Mouse (Mus musculus) MEL (cell line): ENCODE data around the gene Stk11. TPM values are rescaled to one million over a fixed set of nuclear protein-coding genes. Genes with fewer than 3 reads are reported as not detected.

ENCODE experiments used
- DNase-seq: peaks from one replicate; pipeline ENCODE4 v3.0.0; 2011; ENCODE audit warnings: low read depth, low spot score
- H3K27ac ChIP-seq: 2 replicates; pipeline ENCODE4 v1.5.1; 2012; ENCODE audit warnings: low read depth, mild to moderate bottlenecking, control low read depth, low read length, moderate library complexity; ENCODE audit not compliant: control insufficient read depth
- H3K27me3 ChIP-seq, 2 experiments: fragments of 150-350 bp in 1 of 2; sonication (generic) in 1 of 2; 2 replicates each; pipeline ENCODE4 v1.6.1; 2012; ENCODE audit warnings: low read length in 2 of 2, mild to moderate bottlenecking in 2 of 2, improper control_type of control experiment in 1 of 2, moderate library complexity in 1 of 2; ENCODE audit not compliant: insufficient read depth in 2 of 2, control insufficient read depth in 1 of 2
- H3K36me3 ChIP-seq, 2 experiments: 2 replicates each; pipeline ENCODE4 v1.6.1; 2012 to 2014; ENCODE audit warnings: low read length in 2 of 2, improper control_type of control experiment in 1 of 2, inconsistent platforms in 1 of 2, mild to moderate bottlenecking in 1 of 2; ENCODE audit not compliant: insufficient read depth in 2 of 2, control insufficient read depth in 1 of 2
- H3K4me1 ChIP-seq, 2 experiments: fragments of 150-350 bp in 1 of 2; sonication (generic) in 1 of 2; 2 replicates each; pipeline ENCODE4 v1.6.1; 2012; ENCODE audit warnings: low read length in 2 of 2, improper control_type of control experiment in 1 of 2, mild to moderate bottlenecking in 1 of 2; ENCODE audit not compliant: insufficient read depth in 2 of 2, control insufficient read depth in 1 of 2
- H3K4me3 ChIP-seq, 2 experiments: fragments of 150-350 bp in 1 of 2; sonication (generic) in 1 of 2; 2 replicates each; pipeline ENCODE4 v1.5.1; 2012; ENCODE audit warnings: low read depth in 2 of 2, low read length in 2 of 2, mild to moderate bottlenecking in 2 of 2, moderate library complexity in 2 of 2, control low read depth in 1 of 2, improper control_type of control experiment in 1 of 2; ENCODE audit not compliant: control insufficient read depth in 1 of 2, insufficient read depth in 1 of 2
- H3K79me2 ChIP-seq: 2 replicates; pipeline ENCODE4 v1.6.1; 2012; ENCODE audit warnings: mild to moderate bottlenecking, low read length, moderate library complexity; ENCODE audit not compliant: control insufficient read depth, poor library complexity, insufficient read depth
- H3K9ac ChIP-seq: 2 replicates; pipeline ENCODE4 v1.6.1; 2012; ENCODE audit warnings: low read depth, mild to moderate bottlenecking, control low read depth, low read length, moderate library complexity; ENCODE audit not compliant: control insufficient read depth, poor library complexity, severe bottlenecking
- H3K9me3 ChIP-seq: fragments of 150-350 bp; sonication (generic); replicated peaks from 2 replicates; pipeline ENCODE4 v1.6.1; 2012; ENCODE audit warnings: mild to moderate bottlenecking, low read length, improper control_type of control experiment, moderate library complexity; ENCODE audit not compliant: insufficient read depth
- BHLHE40 ChIP-seq: IDR thresholded peaks from 2 replicates; pipeline ENCODE4 v1.6.1; 2012; ENCODE audit warnings: low read depth, mild to moderate bottlenecking, inconsistent platforms, low read length, improper control_type of control experiment, borderline replicate concordance
- CHD1 ChIP-seq: IDR thresholded peaks from 2 replicates; pipeline ENCODE4 v1.6.1; 2012; ENCODE audit warnings: low read depth, mild to moderate bottlenecking, inconsistent platforms, low read length, improper control_type of control experiment
- CHD2 ChIP-seq: IDR thresholded peaks from 2 replicates; pipeline ENCODE4 v1.6.1; 2011; ENCODE audit warnings: low read length, improper control_type of control experiment
- CTCF ChIP-seq, 3 experiments: IDR thresholded peaks in 2 of 3; conservative IDR thresholded peaks in 1 of 3; 2 replicates each; pipeline ENCODE4 v1.5.1; 2011 to 2012; ENCODE audit warnings: low read length in 3 of 3, low read depth in 2 of 3, mild to moderate bottlenecking in 2 of 3, improper control_type of control experiment in 1 of 3, inconsistent platforms in 1 of 3, mixed read lengths in 1 of 3, moderate library complexity in 1 of 3; ENCODE audit not compliant: control insufficient read depth in 1 of 3, insufficient read depth in 1 of 3, poor library complexity in 1 of 3, severe bottlenecking in 1 of 3
- E2F4 ChIP-seq: IDR thresholded peaks from 2 replicates; pipeline ENCODE4 v1.6.1; 2011; ENCODE audit warnings: low read depth, low read length, improper control_type of control experiment, borderline replicate concordance
- ELF1 ChIP-seq: IDR thresholded peaks from 2 replicates; pipeline ENCODE4 v1.6.1; 2014; ENCODE audit warnings: low read depth, mild to moderate bottlenecking, inconsistent platforms, low read length, improper control_type of control experiment, moderate library complexity
- EP300 ChIP-seq, 2 experiments: IDR thresholded peaks; 2 replicates each; pipeline ENCODE4 v1.6.1; 2011; ENCODE audit warnings: improper control_type of control experiment in 2 of 2, low read length in 2 of 2, low read depth in 1 of 2, mild to moderate bottlenecking in 1 of 2
- ETS1 ChIP-seq: IDR thresholded peaks from 2 replicates; pipeline ENCODE4 v1.6.1; 2012; ENCODE audit warnings: low read depth, mild to moderate bottlenecking, inconsistent platforms, low read length, improper control_type of control experiment, moderate library complexity
- GABPA ChIP-seq: IDR thresholded peaks from 2 replicates; pipeline ENCODE4 v1.6.1; 2012; ENCODE audit warnings: low read depth, mild to moderate bottlenecking, inconsistent platforms, low read length, improper control_type of control experiment, moderate library complexity
- GATA1 ChIP-seq: IDR thresholded peaks from 2 replicates; pipeline ENCODE4 v1.6.1; 2011; ENCODE audit warnings: low read depth, low read length, improper control_type of control experiment
- HCFC1 ChIP-seq: IDR thresholded peaks from 2 replicates; pipeline ENCODE4 v1.6.1; 2012; ENCODE audit warnings: low read depth, mild to moderate bottlenecking, inconsistent platforms, low read length, improper control_type of control experiment, moderate library complexity
- JUND ChIP-seq: IDR thresholded peaks from 2 replicates; pipeline ENCODE4 v1.6.1; 2011; ENCODE audit warnings: low read depth, mild to moderate bottlenecking, improper control_type of control experiment, low read length
- KAT2A ChIP-seq: conservative IDR thresholded peaks from 2 replicates; pipeline ENCODE4 v1.6.1; 2012; ENCODE audit warnings: low read depth, low read length, improper control_type of control experiment, inconsistent platforms
- MAFK ChIP-seq: IDR thresholded peaks from 2 replicates; pipeline ENCODE4 v1.6.1; 2011; ENCODE audit warnings: low read depth, mild to moderate bottlenecking, low read length, improper control_type of control experiment, borderline replicate concordance
- MAX ChIP-seq: IDR thresholded peaks from 2 replicates; pipeline ENCODE4 v1.6.1; 2011; ENCODE audit warnings: low read length, improper control_type of control experiment
- MAZ ChIP-seq: IDR thresholded peaks from 2 replicates; pipeline ENCODE4 v1.6.1; 2012; ENCODE audit warnings: low read depth, mild to moderate bottlenecking, inconsistent platforms, low read length, improper control_type of control experiment
- MEF2A ChIP-seq: IDR thresholded peaks from 2 replicates; pipeline ENCODE4 v1.6.1; 2014; ENCODE audit warnings: low read depth, mild to moderate bottlenecking, inconsistent platforms, low read length, improper control_type of control experiment; ENCODE audit not compliant: poor library complexity, insufficient replicate concordance, severe bottlenecking; ENCODE audit errors: extremely low read depth
- MXI1 ChIP-seq: IDR thresholded peaks from 2 replicates; pipeline ENCODE4 v1.6.1; 2011; ENCODE audit warnings: mild to moderate bottlenecking, low read depth, low read length, improper control_type of control experiment
- MYB ChIP-seq: IDR thresholded peaks from 2 replicates; pipeline ENCODE4 v1.6.1; 2011; ENCODE audit warnings: mild to moderate bottlenecking, low read depth, low read length, improper control_type of control experiment
- MYC ChIP-seq: IDR thresholded peaks from 2 replicates; pipeline ENCODE4 v1.6.1; 2011; ENCODE audit warnings: low read depth, mild to moderate bottlenecking, low read length, improper control_type of control experiment, moderate library complexity
- NELFE ChIP-seq: IDR thresholded peaks from 2 replicates; pipeline ENCODE4 v1.6.1; 2011; ENCODE audit warnings: low read depth, low read length, improper control_type of control experiment
- NRF1 ChIP-seq: IDR thresholded peaks from 2 replicates; pipeline ENCODE4 v1.6.1; 2014; ENCODE audit warnings: low read depth, mild to moderate bottlenecking, inconsistent platforms, low read length, improper control_type of control experiment, moderate library complexity; ENCODE audit not compliant: poor library complexity, insufficient read depth, severe bottlenecking
- POLR2AphosphoS2 ChIP-seq: IDR thresholded peaks from 2 replicates; pipeline ENCODE4 v1.6.1; 2011; ENCODE audit warnings: low read length, improper control_type of control experiment
- POLR2AphosphoS5 ChIP-seq: IDR thresholded peaks from 2 replicates; pipeline ENCODE4 v1.6.1; 2012; ENCODE audit warnings: low read depth, borderline replicate concordance, mild to moderate bottlenecking, inconsistent platforms, low read length, moderate library complexity, mixed read lengths
- RCOR1 ChIP-seq: IDR thresholded peaks from 2 replicates; pipeline ENCODE4 v1.6.1; 2012; ENCODE audit warnings: low read depth, mild to moderate bottlenecking, inconsistent platforms, low read length, improper control_type of control experiment
- SIN3A ChIP-seq: IDR thresholded peaks from 2 replicates; pipeline ENCODE4 v1.6.1; 2012; ENCODE audit warnings: low read length, improper control_type of control experiment, inconsistent platforms
- SMC3 ChIP-seq: IDR thresholded peaks from 2 replicates; pipeline ENCODE4 v1.6.1; 2011; ENCODE audit warnings: low read depth, low read length, improper control_type of control experiment
- TAL1 ChIP-seq: IDR thresholded peaks from 2 replicates; pipeline ENCODE4 v1.6.1; 2012; ENCODE audit warnings: mild to moderate bottlenecking, inconsistent platforms, low read length, moderate library complexity, mixed read lengths
- TBP ChIP-seq: IDR thresholded peaks from 2 replicates; pipeline ENCODE4 v1.8.0; 2011; ENCODE audit warnings: low read depth, low read length, improper control_type of control experiment
- TCF12 ChIP-seq: IDR thresholded peaks from 2 replicates; pipeline ENCODE4 v1.6.1; 2014; ENCODE audit warnings: low read depth, mild to moderate bottlenecking, inconsistent platforms, low read length, improper control_type of control experiment, moderate library complexity
- UBTF ChIP-seq: IDR thresholded peaks from 2 replicates; pipeline ENCODE4 v1.6.1; 2012; ENCODE audit warnings: low read depth, mild to moderate bottlenecking, inconsistent platforms, low read length, improper control_type of control experiment, moderate library complexity, borderline replicate concordance; ENCODE audit not compliant: insufficient read depth
- USF1 ChIP-seq: IDR thresholded peaks from 2 replicates; pipeline ENCODE4 v1.6.1; 2014; ENCODE audit warnings: low read depth, mild to moderate bottlenecking, inconsistent platforms, low read length, improper control_type of control experiment, moderate library complexity
- USF2 ChIP-seq, 2 experiments: IDR thresholded peaks; 2 replicates each; pipeline ENCODE4 v1.6.1; 2011 to 2012; ENCODE audit warnings: improper control_type of control experiment in 2 of 2, low read length in 2 of 2, borderline replicate concordance in 1 of 2, inconsistent platforms in 1 of 2, low read depth in 1 of 2, mild to moderate bottlenecking in 1 of 2; ENCODE audit not compliant: insufficient read depth in 1 of 2
- ZC3H11A ChIP-seq: IDR thresholded peaks from 2 replicates; pipeline ENCODE4 v1.6.1; 2012; ENCODE audit warnings: low read depth, mild to moderate bottlenecking, inconsistent platforms, low read length, improper control_type of control experiment
- ZNF384 ChIP-seq: IDR thresholded peaks from 2 replicates; pipeline ENCODE4 v1.6.1; 2012; ENCODE audit warnings: low read depth, mild to moderate bottlenecking, inconsistent platforms, low read length, improper control_type of control experiment
- polyA plus RNA-seq, 2 experiments: library from polyadenylated mRNA; stranded (reverse) in 1 of 2; unstranded in 1 of 2; fragments of >175 nt in 1 of 2; fragments of >200 nt in 1 of 2; gene quantifications; 2 replicates each; pipeline versions ENCODE4 v1.2.1 to v1.2.4; 2012; ENCODE audit warnings: low replicate concordance in 2 of 2, low read depth in 1 of 2; ENCODE audit not compliant: insufficient read length in 2 of 2, insufficient read depth in 1 of 2, missing spikeins in 1 of 2
- total RNA-seq: library from RNA; depleted of rRNA; stranded (reverse); fragments of 300-350 nt; gene quantifications from 2 replicates; pipeline ENCODE4 v1.2.3, GENCODE M21; 2012

The Stk11 gene
- total and polyA plus RNA-seq, 3 experiments: 108 to 188 TPM; not detected in 1

DNA sequence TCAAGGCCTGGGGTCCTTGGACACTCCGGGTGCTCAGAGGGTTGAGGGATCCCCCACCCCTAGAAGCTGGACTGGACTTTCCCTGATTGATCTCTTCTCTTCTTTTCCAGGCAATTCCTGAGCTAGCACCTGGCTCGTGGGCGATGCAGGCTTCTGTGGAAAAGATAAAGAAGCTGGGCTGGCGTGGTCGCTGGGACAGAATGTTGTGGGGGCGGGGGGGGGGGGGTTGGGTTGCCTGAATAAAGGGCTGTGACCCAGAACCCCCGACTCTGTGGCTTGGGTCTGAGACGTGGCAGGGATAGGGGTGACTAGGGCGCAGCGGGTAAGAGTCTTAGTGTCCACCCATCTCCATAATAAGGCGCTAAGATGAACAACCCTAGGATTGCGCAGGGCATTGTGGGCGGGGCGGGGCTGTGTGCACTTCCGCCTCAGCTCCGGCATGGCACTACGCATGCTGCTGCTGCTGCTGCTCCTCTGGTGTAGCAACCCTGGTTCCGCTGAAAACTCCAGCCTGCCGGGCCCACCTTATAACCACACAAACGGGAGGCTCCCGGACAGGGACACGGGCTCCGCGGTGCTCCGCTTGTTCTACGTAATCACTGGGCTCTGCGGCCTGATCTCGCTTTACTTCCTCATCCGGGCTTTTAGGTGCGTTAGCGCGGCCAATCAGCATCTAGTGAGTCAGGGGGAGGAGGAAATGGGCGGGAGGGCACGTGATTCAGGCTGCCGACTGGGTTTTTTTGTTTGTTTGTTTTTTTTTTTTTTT lies 57.1 kb downstream of the Stk11 start, which contains the start of gene 1600002K03Rik:
Gene 1600002K03Rik (plus strand): TSS at position 418 of the 766 bp plus-strand sequence.
- Histone ChIP-seq H3K9ac (peak within 1 kb of the TSS; percentile 98), H3K36me3 (peaks cover 0 to 12% of the 10 kb centered on the region in 2 experiments; a peak in 2 of 4 replicates), H3K4me3 (peak within 1 kb of the TSS; percentile 78 to 85), H3K79me2 (peaks cover 11% of the 10 kb centered on the region; the same call in 1 of the 2 replicates), H3K27me3 (no peaks in the 10 kb centered on the region), H3K4me1 (peaks cover 0 to 11% of the 10 kb centered on the region in 2 experiments; a peak in 1 of 4 replicates), H3K9me3 (no peaks in the 10 kb centered on the region), H3K27ac (peak within 1 kb of the TSS; percentile 100)
- peak; percentile 98 for DNase-seq
- TF ChIP-seq MEF2A (no peak), MXI1 (peak; percentile 96), MAFK (no peak), MYC (peak; percentile 93), JUND (no peak), CHD1 (no peak), BHLHE40 (peak; percentile 96), TAL1 (no peak), ELF1 (peak; percentile 90), ZNF384 (peak; percentile 95), KAT2A (no peak; the same call in 1 of the 2 replicates), TBP (peak; percentile 74), NRF1 (peak; percentile 66), USF2 (IDR thresholded peaks at IDR 0.05; ENCODE audit: borderline replicate concordance in 1 of 2, insufficient read depth in 1 of 2, low read depth in 1 of 2, low read length in 2 of 2) (peak in 1 of 2 experiments; percentile 79; a peak in 2 of 4 replicates), MAX (peak; percentile 82), UBTF (no peak), USF1 (peak; percentile 93), SIN3A (peak; percentile 88), POLR2AphosphoS2 (peak; percentile 94), CHD2 (no peak), ETS1 (peak; percentile 40; the same call in 1 of the 2 replicates), GABPA (no peak), CTCF (IDR thresholded peaks at IDR 0.05 in 2 of 3, conservative IDR thresholded peaks at IDR 0.05 in 1 of 3; ENCODE audit: control insufficient read depth in 1 of 3, insufficient read depth in 1 of 3, low read depth in 2 of 3, low read length in 3 of 3, poor library complexity in 1 of 3, severe bottlenecking in 1 of 3) (no peak), POLR2AphosphoS5 (no peak), NELFE (peak; percentile 86), ZC3H11A (no peak), TCF12 (peak; percentile 58; the same call in 1 of the 2 replicates), EP300 (IDR thresholded peaks at IDR 0.05; ENCODE audit: low read depth in 1 of 2, low read length in 2 of 2) (no peak), MYB (no peak), GATA1 (no peak), HCFC1 (peak; percentile 81), MAZ (peak; percentile 54), SMC3 (no peak), RCOR1 (no peak), E2F4 (no peak)
